In genomic region chr7:84165288-84165687, GRCm38 (mm10) we compare ENCODE assay signal across 25 mouse cellular contexts. TPM values are rescaled to one million over a fixed set of nuclear protein-coding genes. Genes with fewer than 3 reads are reported as not detected.
DNase-seq lines count a peak whose midpoint lies in the region; ATAC-seq and TF ChIP-seq lines count a peak whose summit lies in the region.
"Had no signal": no experiment of that assay in that cellular context is flagged by ENCODE, and none has a peak within 500 bp of the region (broad histone marks: within the 10 kb centered on the region; RNA-seq: fewer than 3 reads in every experiment).

No protein-coding gene starts in this region.

- no peak overlapping the region for H3K4me2 ChIP-seq in liver, embryonic 12.5 days
- H3K4me2 ChIP-seq: embryonic facial prominence, embryonic 15.5 days; forebrain, embryonic 15.5 days; heart, embryonic 12.5 days; hindbrain, embryonic 12.5 days; midbrain, embryonic 12.5 days; neural tube, embryonic 12.5 days had no signal

- H3K9ac ChIP-seq in liver, adult 2 months (ENCODE audit: low read depth, low read length) = no peak overlapping the region
- no peak overlapping the region for H3K9ac ChIP-seq in liver, embryonic 12.5 days
- H3K9ac ChIP-seq: embryonic facial prominence, embryonic 15.5 days; forebrain, embryonic 15.5 days; heart, embryonic 12.5 days; hindbrain, embryonic 12.5 days; midbrain, embryonic 12.5 days; neural tube, embryonic 12.5 days had no signal

- TF ChIP-seq POLR2A in liver, adult 2 months (IDR thresholded peaks at IDR 0.05; ENCODE audit: extremely low read depth, insufficient read depth, low read length) = no peak

- no peak for ATAC-seq in liver, embryonic 12.5 days
- ATAC-seq in CD4-positive, CD25-positive, alpha-beta regulatory T cell, adult 4 months = peak; percentile 5
- ATAC-seq: forebrain, embryonic 15.5 days had no signal

- H3K36me3 ChIP-seq in liver, adult 2 months (ENCODE audit: control insufficient read depth, insufficient read depth, low read length) = no peaks in the 10 kb centered on the region; the same call in 1 of the 2 replicates
- no peaks in the 10 kb centered on the region for H3K36me3 ChIP-seq in liver, embryonic 12.5 days
- H3K36me3 ChIP-seq: embryonic facial prominence, embryonic 15.5 days; forebrain, embryonic 15.5 days; G1E; heart, embryonic 12.5 days; hindbrain, embryonic 12.5 days; midbrain, embryonic 12.5 days; neural tube, embryonic 12.5 days had no signal

- H3K27me3 ChIP-seq in liver, adult 2 months (ENCODE audit: control insufficient read depth, insufficient read depth, low read length) = no peaks in the 10 kb centered on the region
- no peaks in the 10 kb centered on the region for H3K27me3 ChIP-seq in liver, embryonic 12.5 days (replicated peaks)
- H3K27me3 ChIP-seq: embryonic facial prominence, embryonic 15.5 days; forebrain, embryonic 15.5 days; heart, embryonic 12.5 days; hindbrain, embryonic 12.5 days; midbrain, embryonic 12.5 days; neural tube, embryonic 12.5 days had no signal

- WGBS in liver, adult 2 months = 18% methylated on average over 3 of the region's 3 CpGs
- WGBS in liver, embryonic 12.5 days (ENCODE audit: insufficient replicate concordance) = 47% methylated on average over 3 of the region's 3 CpGs

- no peaks in the 10 kb centered on the region for H3K9me3 ChIP-seq in liver, embryonic 12.5 days (replicated peaks)
- H3K9me3 ChIP-seq: embryonic facial prominence, embryonic 15.5 days; forebrain, embryonic 15.5 days; G1E; heart, embryonic 12.5 days; hindbrain, embryonic 12.5 days; midbrain, embryonic 12.5 days; neural tube, embryonic 12.5 days had no signal

- H3K27ac ChIP-seq in liver, adult 2 months (replicated peaks; ENCODE audit: insufficient read depth, low read depth, low read length) = peak overlapping the region; percentile 49
- no peak overlapping the region for H3K27ac ChIP-seq in liver, embryonic 12.5 days
- H3K27ac ChIP-seq: embryonic facial prominence, embryonic 15.5 days; forebrain, embryonic 15.5 days; hindbrain, embryonic 12.5 days; kidney, postnatal 0 days; left cerebral cortex, adult 2 months; midbrain, embryonic 12.5 days; neural tube, embryonic 12.5 days had no signal

- no peaks in the 10 kb centered on the region for H3K79me2 ChIP-seq in liver, adult 2 months (ENCODE audit: control insufficient read depth, insufficient read depth, low read length)

- TF ChIP-seq CTCF in liver, adult 2 months (IDR thresholded peaks at IDR 0.05; ENCODE audit: low read depth, low read length) = no peak

- peak; percentile 56 for DNase-seq in liver, adult 2 months (ENCODE audit: extremely low read depth, low read depth, low spot score)
- DNase-seq in CD4-positive helper T cell, adult 2 months (ENCODE audit: low read depth, low spot score) = peak; percentile 49
- peak; percentile 46 for DNase-seq in naive thymus-derived CD4-positive, alpha-beta T cell, adult 2 months (ENCODE audit: low read depth)
- DNase-seq in gastrocnemius, postnatal 25 days = no peak
- no peak for DNase-seq in cerebellum, postnatal 36 days
- DNase-seq: adrenal gland, adult 2 months; cerebellum, adult 11-12 months; cerebellum, postnatal 14 days; embryo, embryonic 11 days; gastrocnemius, postnatal 10 days; heart, adult 18-20 months; heart, postnatal 10 days; layer of hippocampus, adult 9-11 months; lung, postnatal 14 days had no signal

- H3K4me1 ChIP-seq in liver, adult 2 months (ENCODE audit: control insufficient read depth, insufficient read depth, low read length) = peaks cover 23% of the 10 kb centered on the region
- no peaks in the 10 kb centered on the region for H3K4me1 ChIP-seq in liver, embryonic 12.5 days
- H3K4me1 ChIP-seq: forebrain, embryonic 15.5 days; heart, embryonic 12.5 days; hindbrain, embryonic 12.5 days; midbrain, embryonic 12.5 days; neural tube, embryonic 12.5 days had no signal

- no peak overlapping the region for H3K4me3 ChIP-seq in liver, adult 2 months (ENCODE audit: insufficient read depth, low read depth, low read length)
- no peak overlapping the region for H3K4me3 ChIP-seq in liver, embryonic 12.5 days
- H3K4me3 ChIP-seq: embryonic facial prominence, embryonic 15.5 days; forebrain, embryonic 15.5 days; heart, embryonic 12.5 days; hindbrain, embryonic 12.5 days; left cerebral cortex, adult 2 months; midbrain, embryonic 12.5 days; neural tube, embryonic 12.5 days had no signal

RNA-seq across cellular contexts. Expression of gene Abhd17c, which starts 13.6 kb away (rescaled TPM):
- total RNA-seq in liver, adult 2 months (2014; rRNA removed) = 32.4 and 49.3 TPM in 2 replicates
- polyA plus RNA-seq in liver, adult 2 months (2012; rRNA removed) = 102 and 104 TPM in 2 replicates
- polyA plus RNA-seq in liver, embryonic 12.5 days (2016; fragmentation: Nextera tagmentation; extraction: Ambion mirVana) = 44.9 and 45.4 TPM in 2 replicates
- polyA plus RNA-seq in CD4-positive, CD25-positive, alpha-beta regulatory T cell, adult 4 months (2017; shearing (Covaris generic)) = 10 to 100 TPM in 1 of 2 experiments, 1 to 10 TPM in 1; 6.1 to 11.7 TPM
- total RNA-seq in gastrocnemius, postnatal 25 days (2021) = 1 to 10 TPM; 5.2 to 5.6 TPM

Comparison
In these comparisons a context has a peak if more than half of its experiments do, and no peak if none do; other contexts are left out.
1. DNase-seq: peak in liver, adult 2 months (single experiment), CD4-positive helper T cell, adult 2 months (single experiment) and naive thymus-derived CD4-positive, alpha-beta T cell, adult 2 months (single experiment); none in gastrocnemius, postnatal 25 days (single experiment) and cerebellum, postnatal 36 days (0 of 2).